Mouse (Mus musculus) ES-Bruce4 (cell line): ENCODE data around the gene Fam92b. TPM values are rescaled to one million over a fixed set of nuclear protein-coding genes. Genes with fewer than 3 reads are reported as not detected.

ENCODE experiments used
- H3K27ac ChIP-seq: 2 replicates; pipeline ENCODE4 v1.5.1; 2012; ENCODE audit warnings: low read length, inconsistent platforms; ENCODE audit not compliant: insufficient read depth
- H3K27me3 ChIP-seq: 2 replicates; pipeline ENCODE4 v1.6.1; 2012; ENCODE audit warnings: mild to moderate bottlenecking, low read length, inconsistent platforms; ENCODE audit not compliant: control insufficient read depth, poor library complexity, insufficient read depth, severe bottlenecking
- H3K36me3 ChIP-seq: 2 replicates; pipeline ENCODE4 v1.6.1; 2012; ENCODE audit warnings: inconsistent platforms, mild to moderate bottlenecking, low read length, moderate library complexity; ENCODE audit not compliant: control insufficient read depth, poor library complexity, insufficient read depth, severe bottlenecking
- H3K4me1 ChIP-seq: one replicate; pipeline ENCODE4 v1.8.1; 2011; ENCODE audit warnings: low read length; ENCODE audit not compliant: control insufficient read depth, insufficient read depth
- H3K4me3 ChIP-seq: 2 replicates; pipeline ENCODE4 v1.5.1; 2011; ENCODE audit warnings: low read depth, mild to moderate bottlenecking, low read length
- H3K9ac ChIP-seq: 2 replicates; pipeline ENCODE4 v1.6.1; 2012; ENCODE audit warnings: low read depth, mild to moderate bottlenecking, inconsistent platforms; ENCODE audit not compliant: poor library complexity, severe bottlenecking
- H3K9me3 ChIP-seq: replicated peaks from 2 replicates; pipeline ENCODE4 v1.6.1; 2012; ENCODE audit warnings: mild to moderate bottlenecking, low read length, inconsistent platforms; ENCODE audit not compliant: control insufficient read depth, poor library complexity, insufficient read depth, severe bottlenecking
- CTCF ChIP-seq: IDR thresholded peaks from one replicate; pipeline ENCODE4 v1.8.1; 2011; ENCODE audit warnings: low read depth, low read length
- EP300 ChIP-seq: IDR thresholded peaks from 2 replicates; pipeline ENCODE4 v1.6.1; 2011; ENCODE audit warnings: low read depth, low read length; ENCODE audit not compliant: insufficient read depth
- POLR2A ChIP-seq: IDR thresholded peaks from one replicate; pipeline ENCODE4 v1.8.1; 2011; ENCODE audit warnings: low read length; ENCODE audit not compliant: insufficient read depth
- polyA plus RNA-seq: library from polyadenylated mRNA; stranded (reverse); fragments of >200 nt; gene quantifications from 2 replicates; pipeline ENCODE4 v1.2.4, GENCODE M21; 2011; ENCODE audit warnings: low read depth; ENCODE audit not compliant: missing spikeins, insufficient read depth, insufficient read length

Gene Fam92b
- polyA plus RNA-seq, 1 experiment, result not detected

GRCm38 (mm10) chr8:120207364-120207763 is 30.1 kb upstream of the Fam92b start:
- TF ChIP-seq EP300, result no peak
- peak; percentile 22 for TF ChIP-seq CTCF
- Histone ChIP-seq H3K9me3 (no peaks in the 10 kb centered on the region), H3K27me3 (no peaks in the 10 kb centered on the region), H3K27ac (no peak overlapping the region), H3K4me1 (no peaks in the 10 kb centered on the region), H3K4me3 (no peak overlapping the region), H3K9ac (no peak overlapping the region), H3K36me3 (no peaks in the 10 kb centered on the region)

GRCm38 (mm10) chr8:120205916-120206315 is 28.6 kb upstream of the Fam92b start:
- Histone ChIP-seq H3K9ac (no peak overlapping the region), H3K27ac (no peak overlapping the region), H3K36me3 (no peaks in the 10 kb centered on the region), H3K9me3 (no peaks in the 10 kb centered on the region), H3K4me3 (no peak overlapping the region), H3K4me1 (no peaks in the 10 kb centered on the region), H3K27me3 (no peaks in the 10 kb centered on the region)
- TF ChIP-seq POLR2A, result no peak
- TF ChIP-seq CTCF, result no peak

GRCm38 (mm10) chr8:120204736-120205360 is 27.6 kb upstream of the Fam92b start:
- no peaks in the 10 kb centered on the region for H3K27me3 ChIP-seq
- H3K9ac ChIP-seq, result no peak overlapping the region
- H3K4me1 ChIP-seq, result no peaks in the 10 kb centered on the region
- H3K27ac ChIP-seq, result no peak overlapping the region
- no peaks in the 10 kb centered on the region for H3K36me3 ChIP-seq
- TF ChIP-seq CTCF (no peak), EP300 (no peak), POLR2A (no peak)
- H3K9me3 ChIP-seq, result peaks cover 5% of the 10 kb centered on the region
- no peak overlapping the region for H3K4me3 ChIP-seq

- no peaks in the 10 kb centered on the region for H3K36me3 ChIP-seq
- H3K4me3 ChIP-seq, result no peak overlapping the region
- H3K9ac ChIP-seq, result no peak overlapping the region
- H3K9me3 ChIP-seq, result peaks cover 10% of the 10 kb centered on the region
- no peak overlapping the region for H3K27ac ChIP-seq
- no peaks in the 10 kb centered on the region for H3K27me3 ChIP-seq
- TF ChIP-seq CTCF (no peak), POLR2A (no peak), EP300 (no peak)
- no peaks in the 10 kb centered on the region for H3K4me1 ChIP-seq
These were observed 25.3 kb upstream of the Fam92b start for GRCm38 (mm10) chr8:120202546-120202945.

- no peak overlapping the region for H3K9ac ChIP-seq
- peaks cover 10% of the 10 kb centered on the region for H3K9me3 ChIP-seq
- no peak for TF ChIP-seq CTCF
- TF ChIP-seq EP300, result no peak
- TF ChIP-seq POLR2A, result no peak
- no peak overlapping the region for H3K27ac ChIP-seq
- H3K4me3 ChIP-seq, result no peak overlapping the region
- H3K4me1 ChIP-seq, result no peaks in the 10 kb centered on the region
- H3K27me3 ChIP-seq, result no peaks in the 10 kb centered on the region
- no peaks in the 10 kb centered on the region for H3K36me3 ChIP-seq
These were observed 24.1 kb upstream of the Fam92b start for GRCm38 (mm10) chr8:120201351-120201750.

GRCm38 (mm10) chr8:120192118-120192517 is 14.9 kb upstream of the Fam92b start:
- TF ChIP-seq CTCF, result no peak
- no peak for TF ChIP-seq POLR2A
- TF ChIP-seq EP300, result no peak
- H3K9ac ChIP-seq, result no peak overlapping the region
- H3K4me1 ChIP-seq, result no peaks in the 10 kb centered on the region
- no peak overlapping the region for H3K27ac ChIP-seq
- no peaks in the 10 kb centered on the region for H3K36me3 ChIP-seq
- H3K9me3 ChIP-seq, result peaks cover 3% of the 10 kb centered on the region; the same call in 1 of the 2 replicates
- no peaks in the 10 kb centered on the region for H3K27me3 ChIP-seq
- no peak overlapping the region for H3K4me3 ChIP-seq
